Mouse (Mus musculus): ENCODE data around the gene Myo1d.

Gene Myo1d

GRCm38 (mm10) chr11:80779527-80780344 lies at the start of gene Myo1d:
Gene Myo1d, minus strand, starts transcription at chr11:80780025.
- DNase-seq (ENCODE audit: low spot score in 2 of 2): peak; percentile 70 to 84

GRCm38 (mm10) chr11:80821794-80822193 lies 42.0 kb upstream of the Myo1d start:
- DNase-seq (ENCODE audit: low spot score in 2 of 2): no peak

- no peak for DNase-seq (ENCODE audit: low spot score in 2 of 2)
Observed at GRCm38 (mm10) chr11:80821296-80821695, 41.5 kb upstream of the Myo1d start.

GRCm38 (mm10) chr11:80820085-80820484 lies 40.3 kb upstream of the Myo1d start:
- DNase-seq (ENCODE audit: low spot score in 2 of 2): no peak

- peak in 1 of 2 experiments; percentile 59 for DNase-seq (ENCODE audit: low spot score in 2 of 2)
Observed at GRCm38 (mm10) chr11:80818060-80818697, 38.4 kb upstream of the Myo1d start.

- DNase-seq (ENCODE audit: low spot score in 2 of 2): no peak
Observed at GRCm38 (mm10) chr11:80815354-80815753, 35.5 kb upstream of the Myo1d start.

- DNase-seq (ENCODE audit: low spot score in 2 of 2): no peak
Observed at GRCm38 (mm10) chr11:80811156-80811555, 31.3 kb upstream of the Myo1d start.

GRCm38 (mm10) chr11:80809993-80810821 lies 30.4 kb upstream of the Myo1d start, which contains the start of gene Tmem98:
Gene Tmem98, plus strand, starts transcription at chr11:80810175.
- DNase-seq (ENCODE audit: low spot score in 2 of 2): no peak

GRCm38 (mm10) chr11:80809666-80809992 lies 29.8 kb upstream of the Myo1d start:
- no peak for DNase-seq (ENCODE audit: low spot score in 2 of 2)

- no peak for DNase-seq (ENCODE audit: low spot score in 2 of 2)
Observed at GRCm38 (mm10) chr11:80808551-80809070, 28.8 kb upstream of the Myo1d start.

- DNase-seq (ENCODE audit: low spot score in 2 of 2): no peak
Observed at GRCm38 (mm10) chr11:80802706-80803105, 22.9 kb upstream of the Myo1d start.

GRCm38 (mm10) chr11:80799979-80800378 lies 20.2 kb upstream of the Myo1d start:
- DNase-seq (ENCODE audit: low spot score in 2 of 2): no peak

- no peak for DNase-seq (ENCODE audit: low spot score in 2 of 2)
Observed at GRCm38 (mm10) chr11:80795431-80795830, 15.6 kb upstream of the Myo1d start.

- no peak for DNase-seq (ENCODE audit: low spot score in 2 of 2)
Observed at GRCm38 (mm10) chr11:80794290-80794689, 14.5 kb upstream of the Myo1d start.

GRCm38 (mm10) chr11:80793386-80793785 lies 13.6 kb upstream of the Myo1d start:
- no peak for DNase-seq (ENCODE audit: low spot score in 2 of 2)

- DNase-seq (ENCODE audit: low spot score in 2 of 2): no peak
Observed at GRCm38 (mm10) chr11:80791677-80792432, 12.0 kb upstream of the Myo1d start.

- no peak for DNase-seq (ENCODE audit: low spot score in 2 of 2)
Observed at GRCm38 (mm10) chr11:80790413-80790812, 10.6 kb upstream of the Myo1d start.

- DNase-seq (ENCODE audit: low spot score in 2 of 2): no peak
Observed at GRCm38 (mm10) chr11:80789647-80790240, 9.9 kb upstream of the Myo1d start.

GRCm38 (mm10) chr11:80785672-80786071 lies 5.8 kb upstream of the Myo1d start:
- DNase-seq (ENCODE audit: low spot score in 2 of 2): no peak

GRCm38 (mm10) chr11:80784294-80784743 lies 4.5 kb upstream of the Myo1d start:
- DNase-seq (ENCODE audit: low spot score in 2 of 2): no peak

- no peak for DNase-seq (ENCODE audit: low spot score in 2 of 2)
Observed at GRCm38 (mm10) chr11:80783460-80783859, 3.6 kb upstream of the Myo1d start.
